Mouse (Mus musculus) limb, embryonic 12.5 days (tissue): ENCODE measurements around the gene Tcf23. TPM values are rescaled to one million over a fixed set of nuclear protein-coding genes. Genes with fewer than 3 reads are reported as not detected.
"Not testable (repeated sequence)": the region's sequence is repeated elsewhere in the genome, so short reads cannot be mapped to it uniquely, and the experiment has no call there.

Source experiments
- ATAC-seq: fragments of 200-750 bp; cut with Nextera tagmentation; 2 replicates; pipeline ENCODE4 v1.8.0; 2017; ENCODE audit warnings: low read depth, moderate TSS enrichment; ENCODE audit not compliant: insufficient number of reproducible peaks, insufficient read depth, low FRiP score, low TSS enrichment
- H3K27ac ChIP-seq: fragments of 300-500 bp; sonication (generic); 2 replicates; pipeline ENCODE4 v1.5.1; 2016; ENCODE audit warnings: mild to moderate bottlenecking, moderate library complexity
- H3K27me3 ChIP-seq: fragments of 300-500 bp; sonication (generic); 2 replicates; pipeline ENCODE4 v1.6.1; 2016; ENCODE audit warnings: mild to moderate bottlenecking, moderate library complexity
- H3K36me3 ChIP-seq: fragments of 300-500 bp; sonication (generic); 2 replicates; pipeline ENCODE4 v1.6.1; 2016; ENCODE audit warnings: mild to moderate bottlenecking, moderate library complexity
- H3K4me1 ChIP-seq: fragments of 300-500 bp; sonication (generic); replicated peaks from 2 replicates; pipeline ENCODE4 v1.6.1; 2016
- H3K4me2 ChIP-seq: fragments of 300-500 bp; sonication (generic); 2 replicates; pipeline ENCODE4 v1.6.1; 2016; ENCODE audit warnings: mild to moderate bottlenecking, moderate library complexity
- H3K4me3 ChIP-seq: fragments of 300-500 bp; sonication (generic); replicated peaks from 2 replicates; pipeline ENCODE4 v1.5.1; 2016; ENCODE audit warnings: mild to moderate bottlenecking
- H3K9ac ChIP-seq: fragments of 300-500 bp; sonication (generic); replicated peaks from 2 replicates; pipeline ENCODE4 v1.6.1; 2016; ENCODE audit warnings: mild to moderate bottlenecking, moderate library complexity
- H3K9me3 ChIP-seq: fragments of 300-500 bp; sonication (generic); 2 replicates; pipeline ENCODE4 v1.6.1; 2016; ENCODE audit warnings: mild to moderate bottlenecking, moderate library complexity
- WGBS: fragments of 180-500 bp; shearing (Covaris S2); methylation state at CpG from one replicate; pipeline ENCODE4 v1.1.7; 2016; 5-methylcytosine and 5-hydroxymethylcytosine counted together
- polyA plus RNA-seq: library from polyadenylated mRNA; unstranded; fragments of >200 nt; fragmentation: Nextera tagmentation; extraction: Ambion mirVana; gene quantifications from 2 replicates; pipeline ENCODE4 v1.2.1, GENCODE M21; 2016

Gene Tcf23
- polyA plus RNA-seq, 1 experiment from 2014 or later, result not detected

GRCm38 (mm10) chr5:30998306-30998705 is 29.8 kb downstream of the Tcf23 start:
- H3K27me3 ChIP-seq, result no peaks in the 10 kb centered on the region
- H3K4me2 ChIP-seq, result no peak overlapping the region
- no peak overlapping the region for H3K4me3 ChIP-seq
- H3K9ac ChIP-seq, result no peak overlapping the region
- H3K9me3 ChIP-seq, result no peaks in the 10 kb centered on the region
- H3K36me3 ChIP-seq, result no peaks in the 10 kb centered on the region
- no peak overlapping the region for H3K27ac ChIP-seq
- no peak for ATAC-seq
- 24% methylated on average over 5 of the region's 5 CpGs for WGBS
- peaks cover 4% of the 10 kb centered on the region; the same call in 1 of the 2 replicates for H3K4me1 ChIP-seq

GRCm38 (mm10) chr5:30999324-30999723 is 30.9 kb downstream of the Tcf23 start:
- ATAC-seq, result no peak
- H3K4me1 ChIP-seq, result peaks cover 4% of the 10 kb centered on the region; the same call in 1 of the 2 replicates
- 78% methylated on average over 5 of the region's 5 CpGs for WGBS

GRCm38 (mm10) chr5:31000122-31000521 is 31.7 kb downstream of the Tcf23 start:
- Histone ChIP-seq H3K9me3 (no peaks in the 10 kb centered on the region), H3K27me3 (no peaks in the 10 kb centered on the region), H3K4me1 (peaks cover 4% of the 10 kb centered on the region; the same call in 1 of the 2 replicates), H3K4me2 (no peak overlapping the region), H3K36me3 (no peaks in the 10 kb centered on the region), H3K9ac (no peak overlapping the region), H3K27ac (peak overlapping the region; percentile 62), H3K4me3 (no peak overlapping the region)
- 64% methylated on average over 7 of the region's 7 CpGs for WGBS
- ATAC-seq, result 0 out of 2 replicates have a peak, but pooled peaks have one; percentile 41

More at GRCm38 (mm10) chr5:30999324-30999723, 30.9 kb downstream of the Tcf23 start:
- H3K36me3 ChIP-seq, result no peaks in the 10 kb centered on the region
- H3K4me3 ChIP-seq, result no peak overlapping the region
- H3K9ac ChIP-seq, result no peak overlapping the region
- H3K27ac ChIP-seq, result no peak overlapping the region
- no peaks in the 10 kb centered on the region for H3K27me3 ChIP-seq
- no peaks in the 10 kb centered on the region for H3K9me3 ChIP-seq
- H3K4me2 ChIP-seq, result no peak overlapping the region

GRCm38 (mm10) chr5:31000993-31001392 is 32.5 kb downstream of the Tcf23 start:
- Histone ChIP-seq H3K27ac (no peak overlapping the region), H3K9ac (no peak overlapping the region), H3K27me3 (no peaks in the 10 kb centered on the region), H3K4me3 (no peak overlapping the region), H3K4me1 (peaks cover 4% of the 10 kb centered on the region; the same call in 1 of the 2 replicates), H3K36me3 (no peaks in the 10 kb centered on the region), H3K4me2 (no peak overlapping the region), H3K9me3 (no peaks in the 10 kb centered on the region)
- ATAC-seq, result no peak
- 84% methylated on average over 2 of the region's 2 CpGs for WGBS

GRCm38 (mm10) chr5:31001560-31001959 is 33.1 kb downstream of the Tcf23 start:
- no peaks in the 10 kb centered on the region for H3K36me3 ChIP-seq
- no peak for ATAC-seq
- H3K27me3 ChIP-seq, result no peaks in the 10 kb centered on the region
- H3K27ac ChIP-seq, result no peak overlapping the region
- no peaks in the 10 kb centered on the region for H3K9me3 ChIP-seq
- 80% methylated on average over 4 of the region's 4 CpGs for WGBS
- no peak overlapping the region for H3K4me2 ChIP-seq
- H3K9ac ChIP-seq, result no peak overlapping the region
- H3K4me1 ChIP-seq, result peaks cover 4% of the 10 kb centered on the region; the same call in 1 of the 2 replicates
- no peak overlapping the region for H3K4me3 ChIP-seq

- Histone ChIP-seq H3K36me3 (no peaks in the 10 kb centered on the region), H3K4me1 (peaks cover 4% of the 10 kb centered on the region; the same call in 1 of the 2 replicates), H3K9ac (no peak overlapping the region), H3K27ac (no peak overlapping the region), H3K4me3 (no peak overlapping the region), H3K4me2 (no peak overlapping the region), H3K9me3 (no peaks in the 10 kb centered on the region), H3K27me3 (no peaks in the 10 kb centered on the region)
- WGBS, result 6% methylated on average over 5 of the region's 5 CpGs
- ATAC-seq, result 0 out of 2 replicates have a peak, but pooled peaks have one; percentile 21
Measured at GRCm38 (mm10) chr5:31004184-31004583, 35.7 kb downstream of the Tcf23 start.

GRCm38 (mm10) chr5:31012737-31013136 is 44.3 kb downstream of the Tcf23 start:
- Histone ChIP-seq H3K27ac (no peak overlapping the region), H3K27me3 (no peaks in the 10 kb centered on the region), H3K4me2 (no peak overlapping the region), H3K4me1 (no peaks in the 10 kb centered on the region), H3K9me3 (no peaks in the 10 kb centered on the region), H3K9ac (no peak overlapping the region), H3K36me3 (no peaks in the 10 kb centered on the region), H3K4me3 (no peak overlapping the region)
- 68% methylated on average over 3 of the region's 3 CpGs for WGBS
- no peak for ATAC-seq

- Histone ChIP-seq H3K4me3 (no peak overlapping the region), H3K9me3 (no peaks in the 10 kb centered on the region), H3K27me3 (no peaks in the 10 kb centered on the region), H3K27ac (no peak overlapping the region), H3K36me3 (no peaks in the 10 kb centered on the region), H3K4me2 (no peak overlapping the region), H3K4me1 (no peaks in the 10 kb centered on the region), H3K9ac (no peak overlapping the region)
- 65% methylated on average over 2 of the region's 2 CpGs for WGBS
- ATAC-seq, result no peak
Measured at GRCm38 (mm10) chr5:31015913-31016312, 47.5 kb downstream of the Tcf23 start.

GRCm38 (mm10) chr5:31021790-31022189 is 53.3 kb downstream of the Tcf23 start:
- H3K27ac ChIP-seq, H3K27me3 ChIP-seq, H3K9me3 ChIP-seq, H3K4me2 ChIP-seq, H3K4me1 ChIP-seq, ATAC-seq, H3K4me3 ChIP-seq, H3K36me3 ChIP-seq, H3K9ac ChIP-seq: not testable (repeated sequence)
- WGBS, result 72% methylated on average over 4 of the region's 5 CpGs

- Histone ChIP-seq H3K4me1 (peaks cover 8% of the 10 kb centered on the region), H3K9ac (no peak overlapping the region), H3K4me2 (no peak overlapping the region), H3K36me3 (no peaks in the 10 kb centered on the region), H3K4me3 (no peak overlapping the region), H3K27me3 (no peaks in the 10 kb centered on the region), H3K27ac (peak overlapping the region; percentile 53; the same call in 1 of the 2 replicates), H3K9me3 (no peaks in the 10 kb centered on the region)
- WGBS, result 55% methylated on average over 1 of the region's 1 CpGs
- ATAC-seq, result no peak
Measured at GRCm38 (mm10) chr5:31022690-31023089, 54.2 kb downstream of the Tcf23 start.

- ATAC-seq, result no peak
- no peak overlapping the region for H3K4me3 ChIP-seq
- H3K4me2 ChIP-seq, result no peak overlapping the region
- 25% methylated on average over 4 of the region's 4 CpGs for WGBS
- no peak overlapping the region for H3K27ac ChIP-seq
- H3K9me3 ChIP-seq, result no peaks in the 10 kb centered on the region
- no peak overlapping the region for H3K9ac ChIP-seq
- no peaks in the 10 kb centered on the region for H3K36me3 ChIP-seq
- H3K4me1 ChIP-seq, result peaks cover 8% of the 10 kb centered on the region
- no peaks in the 10 kb centered on the region for H3K27me3 ChIP-seq
Measured at GRCm38 (mm10) chr5:31023254-31023653, 54.8 kb downstream of the Tcf23 start.

GRCm38 (mm10) chr5:31024641-31025040 is 56.2 kb downstream of the Tcf23 start:
- Histone ChIP-seq H3K27me3 (no peaks in the 10 kb centered on the region), H3K27ac (no peak overlapping the region), H3K4me2 (no peak overlapping the region), H3K9ac (no peak overlapping the region), H3K9me3 (no peaks in the 10 kb centered on the region), H3K36me3 (no peaks in the 10 kb centered on the region), H3K4me3 (no peak overlapping the region), H3K4me1 (peaks cover 8% of the 10 kb centered on the region)
- no peak for ATAC-seq
